Mouse (Mus musculus) kidney, embryonic 16.5 days (tissue): ENCODE measurements around the gene AC109138.7. TPM values are rescaled to one million over a fixed set of nuclear protein-coding genes. Genes with fewer than 3 reads are reported as not detected.

Experiments
- ATAC-seq: fragments of 200-750 bp; cut with Nextera tagmentation; 2 replicates; pipeline ENCODE4 v1.8.0; 2017; ENCODE audit warnings: moderate TSS enrichment; ENCODE audit not compliant: low FRiP score, low TSS enrichment
- H3K27ac ChIP-seq: fragments of 300-500 bp; sonication (generic); 2 replicates; pipeline ENCODE4 v1.5.1; 2014; ENCODE audit warnings: low read length
- H3K27me3 ChIP-seq: fragments of 300-500 bp; sonication (generic); 2 replicates; pipeline ENCODE4 v1.6.1; 2014; ENCODE audit warnings: low read length, control low read depth, mixed read lengths; ENCODE audit not compliant: insufficient read depth
- H3K36me3 ChIP-seq: fragments of 300-500 bp; sonication (generic); 2 replicates; pipeline ENCODE4 v1.6.1; 2014; ENCODE audit warnings: low read length, control low read depth, mixed read lengths; ENCODE audit not compliant: insufficient read depth
- H3K4me1 ChIP-seq: fragments of 300-500 bp; sonication (generic); 2 replicates; pipeline ENCODE4 v1.6.1; 2014; ENCODE audit warnings: low read length, control low read depth, mixed read lengths; ENCODE audit not compliant: insufficient read depth
- H3K4me2 ChIP-seq: fragments of 300-500 bp; sonication (generic); replicated peaks from 2 replicates; pipeline ENCODE4 v1.6.1; 2014; ENCODE audit warnings: low read depth, low read length
- H3K4me3 ChIP-seq: fragments of 300-500 bp; sonication (generic); 2 replicates; pipeline ENCODE4 v1.5.1; 2014; ENCODE audit warnings: mild to moderate bottlenecking, low read length
- H3K9ac ChIP-seq: fragments of 300-500 bp; sonication (generic); replicated peaks from 2 replicates; pipeline ENCODE4 v1.6.1; 2014; ENCODE audit warnings: low read length
- H3K9me3 ChIP-seq: fragments of 300-500 bp; sonication (generic); 2 replicates; pipeline ENCODE4 v1.6.1; 2016; ENCODE audit warnings: low read length, control low read depth
- WGBS: fragments of 180-500 bp; shearing (Covaris S2); extraction: QIAGEN DNeasy Blood & Tissue Kit; methylation state at CpG from one replicate; pipeline ENCODE4 v1.1.7; 2014; 5-methylcytosine and 5-hydroxymethylcytosine counted together
- polyA plus RNA-seq: library from polyadenylated mRNA; unstranded; fragments of >200 nt; fragmentation: Nextera tagmentation; extraction: Ambion mirVana; gene quantifications from 2 replicates; pipeline ENCODE4 v1.2.1, GENCODE M21; 2015

The AC109138.7 gene
- polyA plus RNA-seq, 1 experiment from 2014 or later: not detected

DNA sequence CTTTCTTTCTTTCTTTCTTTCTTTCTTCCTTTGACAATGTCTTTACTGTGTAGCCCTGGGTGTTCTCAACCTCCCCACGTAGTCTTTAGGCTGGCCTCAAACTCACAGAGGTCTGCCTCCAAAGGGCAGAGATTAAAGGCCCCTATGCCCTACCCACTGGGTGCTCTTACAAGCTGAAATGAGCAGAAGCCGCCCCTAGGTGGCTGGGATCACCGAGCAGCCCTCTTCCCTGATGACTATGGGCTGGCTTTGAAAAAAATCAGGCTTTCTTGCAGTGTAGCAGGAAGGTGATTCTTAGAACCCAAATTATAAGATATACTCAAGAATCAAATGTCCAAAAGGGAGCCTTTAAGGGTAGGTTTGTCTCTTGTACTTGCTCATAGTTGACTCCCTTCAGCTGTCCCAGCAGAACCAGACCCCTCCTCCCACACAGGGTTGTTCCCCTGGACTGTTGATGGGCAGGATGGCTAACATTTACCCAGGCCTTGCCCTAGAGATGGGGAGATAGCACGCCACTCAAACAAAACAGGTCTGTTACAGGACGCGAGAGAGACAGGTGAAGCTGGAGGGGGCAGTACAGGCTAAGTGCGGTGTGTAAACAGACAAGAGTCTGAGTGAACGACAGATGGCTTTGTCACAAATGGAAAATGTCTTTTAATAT, 47.0 kb downstream of the AC109138.7 start:
- Histone ChIP-seq H3K36me3 (no peaks in the 10 kb centered on the region; the same call in 1 of the 2 replicates), H3K4me1 (peaks cover 14% of the 10 kb centered on the region; the same call in 1 of the 2 replicates), H3K4me3 (no peak overlapping the region), H3K9me3 (no peaks in the 10 kb centered on the region), H3K27me3 (no peaks in the 10 kb centered on the region), H3K9ac (no peak overlapping the region), H3K4me2 (no peak overlapping the region), H3K27ac (no peak overlapping the region)
- WGBS: 60% methylated on average over 8 of the region's 8 CpGs
- no peak for ATAC-seq

DNA sequence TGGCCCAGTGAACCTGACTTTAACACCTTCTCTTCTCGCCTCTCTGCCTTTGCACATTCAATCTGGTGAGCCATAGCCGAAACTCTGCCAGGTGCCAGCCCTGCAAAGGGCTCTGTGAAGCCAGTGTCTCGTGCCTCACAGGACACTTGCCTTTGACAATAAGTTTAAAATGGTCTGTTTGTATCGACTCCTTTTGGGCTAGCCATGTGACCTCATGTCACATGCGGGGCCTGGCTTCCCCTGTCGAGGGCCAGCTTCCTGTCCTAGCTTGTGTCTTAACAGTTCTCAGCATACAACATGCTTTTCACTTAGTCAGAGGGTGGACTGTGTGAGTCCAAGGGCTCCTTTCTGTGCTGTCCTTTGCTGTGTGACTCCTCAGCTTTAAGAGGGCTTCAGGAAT, 48.6 kb downstream of the AC109138.7 start:
- no peak for ATAC-seq
- Histone ChIP-seq H3K4me1 (peaks cover 5% of the 10 kb centered on the region; the same call in 1 of the 2 replicates), H3K9me3 (no peaks in the 10 kb centered on the region), H3K9ac (no peak overlapping the region), H3K36me3 (no peaks in the 10 kb centered on the region; the same call in 1 of the 2 replicates), H3K27ac (no peak overlapping the region), H3K4me3 (no peak overlapping the region), H3K27me3 (no peaks in the 10 kb centered on the region), H3K4me2 (no peak overlapping the region)
- WGBS: 70% methylated on average over 6 of the region's 6 CpGs

DNA sequence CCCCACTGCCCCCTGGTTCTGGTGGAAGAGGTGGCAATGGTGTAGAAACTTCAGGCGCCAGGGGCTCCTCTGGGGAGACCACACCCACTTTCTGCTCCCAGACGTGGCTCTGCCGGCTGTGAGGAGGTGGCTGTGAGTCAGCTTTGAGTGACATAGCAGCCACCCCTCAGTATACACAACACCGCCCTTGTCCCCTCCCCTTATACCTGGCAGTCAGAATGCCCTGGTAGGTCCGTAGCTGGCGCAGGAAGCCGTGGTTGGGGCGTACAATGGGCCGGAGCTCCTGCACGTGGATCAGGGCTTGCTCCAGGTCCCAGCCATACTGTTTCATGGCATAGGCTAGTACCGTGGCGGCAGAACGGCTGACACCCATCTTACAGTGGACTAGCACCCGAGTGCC, 49.5 kb downstream of the AC109138.7 start:
- H3K4me3 ChIP-seq: no peak overlapping the region
- H3K27ac ChIP-seq: no peak overlapping the region
- H3K9ac ChIP-seq: no peak overlapping the region
- H3K27me3 ChIP-seq: no peaks in the 10 kb centered on the region
- 69% methylated on average over 14 of the region's 14 CpGs for WGBS
- no peaks in the 10 kb centered on the region for H3K9me3 ChIP-seq
- H3K4me2 ChIP-seq: no peak overlapping the region
- H3K36me3 ChIP-seq: no peaks in the 10 kb centered on the region; the same call in 1 of the 2 replicates
- no peak for ATAC-seq
- 0 out of 2 replicates have a peak, but pooled peaks cover 7% of the 10 kb centered on the region for H3K4me1 ChIP-seq

DNA sequence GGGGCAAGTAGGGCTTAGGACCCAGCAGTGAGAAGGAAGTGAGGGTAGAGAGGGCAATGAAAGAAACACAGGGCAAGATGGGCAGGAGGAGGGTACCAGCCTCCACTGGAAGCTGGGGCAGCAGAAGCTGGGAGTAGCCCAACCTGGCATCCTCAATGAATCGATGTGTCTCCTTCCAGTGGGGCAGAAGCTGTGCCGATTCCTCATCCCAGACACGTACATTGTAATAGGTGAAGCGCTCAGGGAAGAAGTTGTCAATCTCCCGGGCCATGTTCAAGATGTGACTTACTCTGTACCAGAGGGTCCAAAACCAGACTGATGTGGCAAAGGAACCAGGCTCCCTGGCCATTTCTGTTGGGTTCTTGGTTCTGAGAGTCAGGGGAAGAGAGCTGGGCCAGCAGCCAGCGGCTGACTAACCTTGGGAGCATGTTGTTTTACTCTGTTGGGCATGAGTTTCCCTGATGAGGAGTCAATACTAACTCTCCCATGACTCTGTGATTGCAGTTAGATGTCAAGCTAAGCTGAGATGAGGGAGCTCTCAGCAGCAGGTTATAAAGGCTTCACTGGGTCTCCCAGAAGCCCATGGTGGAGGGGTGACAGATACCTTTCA, 50.1 kb downstream of the AC109138.7 start:
- no peak overlapping the region for H3K4me2 ChIP-seq
- no peak overlapping the region for H3K9ac ChIP-seq
- no peaks in the 10 kb centered on the region for H3K9me3 ChIP-seq
- peaks cover 7% of the 10 kb centered on the region; the same call in 1 of the 2 replicates for H3K4me1 ChIP-seq
- no peak overlapping the region for H3K4me3 ChIP-seq
- H3K36me3 ChIP-seq: no peaks in the 10 kb centered on the region; the same call in 1 of the 2 replicates
- no peaks in the 10 kb centered on the region for H3K27me3 ChIP-seq
- WGBS: 94% methylated on average over 6 of the region's 6 CpGs
- ATAC-seq: no peak
- H3K27ac ChIP-seq: no peak overlapping the region

DNA sequence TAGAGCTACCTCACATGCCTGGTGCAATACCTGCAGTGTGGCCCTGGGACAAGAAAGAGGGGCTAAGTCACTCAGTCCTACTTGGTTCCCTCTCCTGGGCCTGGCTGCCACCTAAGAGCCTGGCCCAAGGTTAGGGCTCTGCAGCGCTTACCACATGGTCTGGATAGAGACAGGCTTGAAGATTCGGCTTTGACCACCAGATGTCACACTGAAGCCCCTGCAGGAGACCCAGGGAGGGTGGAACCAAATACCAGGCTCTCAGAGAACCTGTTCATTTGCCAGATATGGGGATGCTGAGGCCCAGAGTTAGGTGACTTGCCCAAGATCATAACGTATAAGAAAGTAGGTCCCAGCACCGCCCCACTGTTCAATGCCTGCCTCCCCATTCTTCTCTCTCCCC, 51.8 kb downstream of the AC109138.7 start:
- no peaks in the 10 kb centered on the region for H3K27me3 ChIP-seq
- ATAC-seq: no peak
- H3K36me3 ChIP-seq: no peaks in the 10 kb centered on the region; the same call in 1 of the 2 replicates
- peaks cover 7% of the 10 kb centered on the region; the same call in 1 of the 2 replicates for H3K4me1 ChIP-seq
- H3K27ac ChIP-seq: no peak overlapping the region
- no peak overlapping the region for H3K4me2 ChIP-seq
- no peaks in the 10 kb centered on the region for H3K9me3 ChIP-seq
- 66% methylated on average over 4 of the region's 4 CpGs for WGBS
- no peak overlapping the region for H3K9ac ChIP-seq
- H3K4me3 ChIP-seq: no peak overlapping the region

DNA sequence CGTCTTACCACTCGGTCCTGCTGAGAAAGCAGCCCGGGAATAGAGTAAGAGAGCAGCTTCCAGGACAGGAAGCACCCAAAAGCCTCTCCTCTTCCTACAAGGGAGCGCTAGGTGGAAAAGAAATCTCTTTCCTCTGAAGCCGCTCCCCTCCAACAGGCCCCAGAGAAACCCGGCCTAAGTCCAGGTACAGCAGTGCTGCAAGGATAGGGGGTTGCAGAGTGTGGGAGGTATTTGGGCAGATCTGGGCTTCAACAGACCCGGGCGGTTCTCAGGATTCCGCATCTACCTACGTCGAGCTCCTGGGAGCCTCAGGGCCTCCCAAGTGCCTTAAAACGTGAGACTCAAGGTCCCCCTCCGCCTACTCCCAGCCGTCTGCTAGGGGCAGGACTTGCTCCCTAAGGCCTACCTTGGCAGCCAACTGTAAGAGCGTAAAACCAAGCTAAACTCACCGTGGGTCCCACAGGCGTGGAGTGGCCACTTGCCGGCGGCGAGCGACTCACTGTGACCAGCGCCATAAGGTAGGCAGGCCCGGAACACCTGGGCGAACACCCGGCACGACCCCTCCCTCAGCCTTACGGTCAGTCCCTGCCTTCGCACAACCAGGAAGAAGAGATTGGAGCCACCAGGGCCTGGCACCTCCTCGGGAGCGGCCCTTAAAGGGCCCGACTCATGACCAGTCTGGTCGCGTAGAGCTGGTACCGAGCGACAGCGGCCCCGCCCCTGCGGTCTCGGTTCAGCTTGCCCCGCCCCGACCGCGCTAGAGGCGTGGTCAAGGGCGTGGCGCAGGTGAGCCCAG, 54.6 kb downstream of the AC109138.7 start, which contains the start of gene Ssh3:
TSS of gene Ssh3 (minus strand) at position 615 of the 796 bp plus-strand sequence.
- WGBS: 7% methylated on average over 46 of the region's 46 CpGs

DNA sequence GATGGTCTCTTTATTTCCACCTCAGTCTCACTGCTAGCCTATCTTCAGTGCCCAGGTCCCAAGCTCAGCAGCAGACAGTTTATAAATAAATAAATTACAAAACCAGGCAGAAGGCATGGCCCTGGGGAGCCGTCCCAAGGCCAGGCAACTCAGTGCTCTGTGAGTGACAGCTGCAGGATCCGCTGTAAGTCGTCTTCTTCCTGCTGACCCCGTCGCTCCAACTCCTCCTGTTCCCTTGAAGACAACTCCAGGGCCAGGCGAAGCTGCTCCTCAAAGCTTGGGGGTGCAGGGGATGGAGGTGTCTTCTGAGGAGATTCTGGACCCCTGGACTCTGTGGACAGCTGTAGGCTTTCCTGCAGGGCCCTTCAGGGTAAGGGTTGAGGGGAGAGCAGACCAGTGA, 56.0 kb downstream of the AC109138.7 start:
- Histone ChIP-seq H3K4me1 (peaks cover 7% of the 10 kb centered on the region; the same call in 1 of the 2 replicates), H3K27ac (no peak overlapping the region), H3K9me3 (no peaks in the 10 kb centered on the region), H3K9ac (no peak overlapping the region), H3K27me3 (no peaks in the 10 kb centered on the region), H3K36me3 (no peaks in the 10 kb centered on the region), H3K4me3 (no peak overlapping the region), H3K4me2 (no peak overlapping the region)
- ATAC-seq: no peak
- WGBS: 71% methylated on average over 6 of the region's 6 CpGs

More for the DNA sequence above, 54.6 kb downstream of the AC109138.7 start, which contains the start of gene Ssh3:
- Histone ChIP-seq H3K36me3 (no peaks in the 10 kb centered on the region; the same call in 1 of the 2 replicates), H3K4me3 (peak within 1 kb of the TSS; percentile 53), H3K4me1 (peaks cover 7% of the 10 kb centered on the region; the same call in 1 of the 2 replicates), H3K4me2 (peak within 1 kb of the TSS; percentile 54), H3K27me3 (no peaks in the 10 kb centered on the region), H3K27ac (no peak within 1 kb of the TSS), H3K9me3 (no peaks in the 10 kb centered on the region), H3K9ac (peak within 1 kb of the TSS; percentile 59)
- peak; percentile 97 for ATAC-seq

DNA sequence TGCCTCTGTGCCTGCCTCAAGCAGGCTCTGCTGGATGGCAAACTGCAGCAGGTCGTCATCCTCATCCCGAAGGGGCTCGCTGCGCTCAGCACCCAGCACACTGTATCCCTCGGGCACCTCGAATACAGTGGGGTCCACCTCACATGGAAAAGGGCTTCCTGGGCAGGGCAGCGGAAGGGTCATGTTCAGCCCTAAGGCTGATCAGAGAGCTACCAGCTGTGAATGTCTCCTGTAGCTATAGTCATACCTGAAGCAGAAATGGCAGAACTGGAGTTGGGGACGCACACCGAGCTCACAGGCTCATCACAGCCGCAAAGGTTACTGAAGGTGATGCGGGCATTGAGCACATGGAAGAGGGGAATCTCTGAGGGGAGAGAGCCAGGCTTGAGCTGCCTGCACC, 56.8 kb downstream of the AC109138.7 start:
- no peak overlapping the region for H3K27ac ChIP-seq
- no peaks in the 10 kb centered on the region for H3K27me3 ChIP-seq
- no peak for ATAC-seq
- 92% methylated on average over 11 of the region's 11 CpGs for WGBS
- H3K4me3 ChIP-seq: no peak overlapping the region
- no peak overlapping the region for H3K9ac ChIP-seq
- no peaks in the 10 kb centered on the region for H3K36me3 ChIP-seq
- no peak overlapping the region for H3K4me2 ChIP-seq
- H3K9me3 ChIP-seq: peaks cover 4% of the 10 kb centered on the region; the same call in 1 of the 2 replicates
- H3K4me1 ChIP-seq: peaks cover 7% of the 10 kb centered on the region; the same call in 1 of the 2 replicates

DNA sequence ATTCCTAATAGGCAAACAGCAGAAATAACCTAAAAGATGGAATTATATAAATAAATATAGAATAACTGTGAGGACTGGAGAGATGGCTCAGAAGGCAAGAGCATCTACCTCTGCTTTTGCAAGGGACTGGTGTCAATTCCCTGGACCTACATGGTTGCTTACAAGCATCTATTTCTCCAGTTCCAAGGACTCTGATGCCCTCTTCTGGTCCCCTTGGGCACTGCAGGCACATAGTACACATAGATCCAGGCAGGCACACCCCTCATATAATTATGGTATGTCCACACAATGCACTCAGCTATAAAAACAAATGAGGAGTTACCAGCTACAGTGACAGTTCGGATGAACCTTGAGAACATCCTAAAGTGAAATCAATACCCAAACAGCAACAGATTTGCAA, 65.3 kb downstream of the AC109138.7 start:
- Histone ChIP-seq H3K4me2 (no peak overlapping the region), H3K4me3 (no peak overlapping the region), H3K4me1 (peaks cover 9% of the 10 kb centered on the region; the same call in 1 of the 2 replicates), H3K36me3 (peaks cover 4% of the 10 kb centered on the region; the same call in 1 of the 2 replicates), H3K27me3 (no peaks in the 10 kb centered on the region), H3K27ac (no peak overlapping the region), H3K9ac (no peak overlapping the region), H3K9me3 (peaks cover 10% of the 10 kb centered on the region; the same call in 1 of the 2 replicates)
- 97% methylated on average over 1 of the region's 1 CpGs for WGBS
- no peak for ATAC-seq
